Mouse (Mus musculus) heart, embryonic 10.5 days (tissue): ENCODE data around the gene Src. TPM values are rescaled to one million over a fixed set of nuclear protein-coding genes. Genes with fewer than 3 reads are reported as not detected.

Source experiments
- DNase-seq: peaks from one replicate; pipeline ENCODE4 v3.0.0-alpha.2; 2017; ENCODE audit warnings: low spot score
- H3K27ac ChIP-seq: fragments of 300-500 bp; sonication (generic); 2 replicates; pipeline ENCODE4 v1.5.1; 2016; ENCODE audit warnings: mild to moderate bottlenecking
- H3K27me3 ChIP-seq: fragments of 300-500 bp; sonication (generic); 2 replicates; pipeline ENCODE4 v1.6.1; 2016; ENCODE audit warnings: mild to moderate bottlenecking; ENCODE audit not compliant: poor library complexity, insufficient read depth, severe bottlenecking
- H3K36me3 ChIP-seq: fragments of 300-500 bp; sonication (generic); 2 replicates; pipeline ENCODE4 v1.6.1; 2016; ENCODE audit warnings: mild to moderate bottlenecking, moderate library complexity
- H3K4me1 ChIP-seq: fragments of 300-500 bp; sonication (generic); 2 replicates; pipeline ENCODE4 v1.6.1; 2016; ENCODE audit warnings: mild to moderate bottlenecking
- H3K4me3 ChIP-seq: fragments of 300-500 bp; sonication (generic); 2 replicates; pipeline ENCODE4 v1.5.1; 2016; ENCODE audit warnings: mild to moderate bottlenecking, moderate library complexity
- H3K9me3 ChIP-seq: fragments of 300-500 bp; sonication (generic); 2 replicates; pipeline ENCODE4 v1.6.1; 2016; ENCODE audit warnings: mild to moderate bottlenecking, moderate library complexity
- WGBS: fragments of 180-500 bp; shearing (Covaris S2); methylation state at CpG from one replicate; pipeline ENCODE4 v1.1.7; 2016; 5-methylcytosine and 5-hydroxymethylcytosine counted together
- polyA plus RNA-seq: library from polyadenylated mRNA; unstranded; fragments of >200 nt; fragmentation: Nextera tagmentation; extraction: Ambion mirVana; gene quantifications from 2 replicates; pipeline ENCODE4 v1.2.1, GENCODE M21; 2016

Src gene
- polyA plus RNA-seq, 1 experiment from 2014 or later = 12.7 TPM

GRCm38 (mm10) chr2:157395960-157396359, 22.3 kb upstream of the Src start:
- peaks cover 6% of the 10 kb centered on the region; the same call in 1 of the 2 replicates for H3K9me3 ChIP-seq
- no peaks in the 10 kb centered on the region for H3K27me3 ChIP-seq
- peaks cover 29% of the 10 kb centered on the region for H3K4me1 ChIP-seq
- peaks cover 54% of the 10 kb centered on the region for H3K36me3 ChIP-seq
- no peak for DNase-seq
- WGBS = 62% methylated on average over 13 of the region's 13 CpGs
- peak overlapping the region; percentile 30; the same call in 1 of the 2 replicates for H3K27ac ChIP-seq
- H3K4me3 ChIP-seq = no peak overlapping the region

GRCm38 (mm10) chr2:157397376-157397775, 20.9 kb upstream of the Src start:
- Histone ChIP-seq H3K36me3 (peaks cover 50% of the 10 kb centered on the region), H3K27ac (no peak overlapping the region), H3K4me3 (no peak overlapping the region), H3K27me3 (no peaks in the 10 kb centered on the region), H3K4me1 (peaks cover 25% of the 10 kb centered on the region), H3K9me3 (peaks cover 6% of the 10 kb centered on the region; the same call in 1 of the 2 replicates)
- no peak for DNase-seq
- 79% methylated on average over 4 of the region's 4 CpGs for WGBS

DNA sequence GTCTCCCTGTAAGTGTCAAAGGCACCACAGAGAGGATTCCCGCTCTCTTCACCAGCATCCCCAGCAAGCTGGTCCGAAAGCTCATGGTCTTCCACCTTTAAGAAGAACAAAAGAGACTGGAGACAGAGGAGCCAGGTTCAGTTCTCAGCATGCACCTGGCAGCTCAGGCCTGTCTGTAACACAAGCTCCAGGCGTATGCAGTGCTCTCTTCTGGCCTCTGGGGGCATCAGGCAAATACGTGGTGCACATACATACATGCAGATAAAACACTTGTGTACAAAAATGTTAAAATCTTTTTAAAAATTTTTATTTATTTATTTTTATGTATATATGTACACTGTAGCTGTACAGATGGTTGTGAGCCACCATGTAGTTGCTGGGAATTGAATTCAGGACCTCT, 19.7 kb upstream of the Src start:
- DNase-seq = no peak
- Histone ChIP-seq H3K9me3 (peaks cover 6% of the 10 kb centered on the region; the same call in 1 of the 2 replicates), H3K36me3 (peaks cover 40% of the 10 kb centered on the region), H3K4me1 (peaks cover 22% of the 10 kb centered on the region), H3K27ac (no peak overlapping the region), H3K27me3 (no peaks in the 10 kb centered on the region), H3K4me3 (no peak overlapping the region)
- 97% methylated on average over 4 of the region's 4 CpGs for WGBS

DNA sequence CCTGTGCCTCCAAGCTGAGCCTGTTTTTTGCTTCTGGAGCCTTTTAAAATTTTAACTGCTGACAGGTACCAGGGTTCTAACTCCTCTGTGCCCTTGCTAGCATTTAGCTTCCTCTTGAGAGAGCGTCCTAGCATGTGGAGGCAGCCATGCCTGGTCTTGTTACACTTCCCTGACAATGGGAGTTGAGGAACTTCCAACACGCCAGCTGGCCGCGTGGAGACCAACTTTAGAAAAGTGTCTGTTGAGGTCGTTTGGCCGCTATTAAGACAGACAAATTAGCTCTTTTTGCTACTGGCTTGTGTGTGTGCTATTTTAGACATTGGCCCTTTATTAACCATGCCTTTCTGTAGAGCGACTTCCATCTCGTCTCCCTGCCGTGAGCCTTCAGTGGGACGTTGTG, 18.4 kb upstream of the Src start:
- H3K4me1 ChIP-seq = peaks cover 21% of the 10 kb centered on the region
- 84% methylated on average over 10 of the region's 10 CpGs for WGBS
- H3K4me3 ChIP-seq = no peak overlapping the region
- H3K27ac ChIP-seq = no peak overlapping the region
- H3K27me3 ChIP-seq = no peaks in the 10 kb centered on the region
- peaks cover 37% of the 10 kb centered on the region for H3K36me3 ChIP-seq
- no peak for DNase-seq
- H3K9me3 ChIP-seq = peaks cover 6% of the 10 kb centered on the region; the same call in 1 of the 2 replicates

DNA sequence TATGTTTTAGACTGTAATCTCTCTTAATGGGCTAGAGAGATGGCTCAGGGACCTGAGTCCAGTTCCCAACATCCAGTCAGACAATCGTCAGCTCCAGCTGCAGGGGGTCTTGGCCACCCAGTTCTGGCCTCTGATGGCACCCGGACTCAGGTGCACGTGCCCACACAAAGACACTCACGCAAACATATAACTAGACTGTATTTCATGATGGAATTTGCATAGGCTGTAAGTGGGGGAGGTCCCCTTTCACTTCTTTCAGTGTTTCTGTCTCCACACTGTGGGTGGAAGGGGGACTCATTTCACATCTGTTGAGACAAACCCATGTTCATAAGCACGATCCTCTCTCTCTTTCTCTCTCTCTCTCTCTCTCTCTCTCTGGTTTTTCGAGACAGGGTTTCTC, 17.8 kb upstream of the Src start:
- Histone ChIP-seq H3K4me3 (no peak overlapping the region), H3K4me1 (peaks cover 14% of the 10 kb centered on the region), H3K27ac (no peak overlapping the region), H3K27me3 (no peaks in the 10 kb centered on the region), H3K36me3 (peaks cover 33% of the 10 kb centered on the region), H3K9me3 (peaks cover 6% of the 10 kb centered on the region; the same call in 1 of the 2 replicates)
- 90% methylated on average over 6 of the region's 6 CpGs for WGBS
- no peak for DNase-seq

DNA sequence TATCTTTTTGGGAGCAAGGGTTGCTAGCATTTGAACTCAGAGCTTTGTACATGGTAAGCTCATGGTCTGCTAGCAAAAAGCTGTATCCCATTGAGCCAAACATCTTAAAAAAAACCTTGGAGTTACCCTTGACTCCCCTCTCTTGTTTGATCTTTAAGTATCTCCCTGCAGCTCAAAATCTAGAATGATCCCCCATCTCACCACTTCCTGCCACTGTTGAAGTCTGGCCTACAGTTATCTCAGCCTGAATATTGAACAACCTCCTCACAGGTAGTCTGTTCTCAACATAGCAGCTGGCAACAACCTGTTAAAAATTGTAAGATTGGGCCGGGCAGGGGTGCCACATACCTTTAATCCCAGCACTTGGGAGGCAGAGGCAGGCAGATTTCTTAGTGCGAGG, 17.0 kb upstream of the Src start:
- Histone ChIP-seq H3K36me3 (peaks cover 25% of the 10 kb centered on the region), H3K27ac (no peak overlapping the region), H3K27me3 (no peaks in the 10 kb centered on the region), H3K4me1 (peaks cover 7% of the 10 kb centered on the region), H3K9me3 (peaks cover 6% of the 10 kb centered on the region; the same call in 1 of the 2 replicates), H3K4me3 (no peak overlapping the region)
- no peak for DNase-seq
- WGBS = 91% methylated on average over 2 of the region's 2 CpGs

GRCm38 (mm10) chr2:157407596-157407995, 10.6 kb upstream of the Src start:
- H3K9me3 ChIP-seq = no peaks in the 10 kb centered on the region
- no peak for DNase-seq
- H3K4me3 ChIP-seq = no peak overlapping the region
- WGBS = 68% methylated on average over 7 of the region's 7 CpGs
- peaks cover 11% of the 10 kb centered on the region; the same call in 1 of the 2 replicates for H3K4me1 ChIP-seq
- no peak overlapping the region for H3K27ac ChIP-seq
- no peaks in the 10 kb centered on the region for H3K27me3 ChIP-seq
- H3K36me3 ChIP-seq = no peaks in the 10 kb centered on the region

- no peaks in the 10 kb centered on the region for H3K27me3 ChIP-seq
- 64% methylated on average over 12 of the region's 12 CpGs for WGBS
- DNase-seq = no peak
- H3K4me3 ChIP-seq = no peak overlapping the region
- 0 out of 2 replicates have a peak overlapping the region, but pooled peaks have one; percentile 42 for H3K27ac ChIP-seq
- H3K9me3 ChIP-seq = no peaks in the 10 kb centered on the region
- peaks cover 11% of the 10 kb centered on the region; the same call in 1 of the 2 replicates for H3K4me1 ChIP-seq
- no peaks in the 10 kb centered on the region for H3K36me3 ChIP-seq
Measured at GRCm38 (mm10) chr2:157409793-157410533, 8.3 kb upstream of the Src start.

DNA sequence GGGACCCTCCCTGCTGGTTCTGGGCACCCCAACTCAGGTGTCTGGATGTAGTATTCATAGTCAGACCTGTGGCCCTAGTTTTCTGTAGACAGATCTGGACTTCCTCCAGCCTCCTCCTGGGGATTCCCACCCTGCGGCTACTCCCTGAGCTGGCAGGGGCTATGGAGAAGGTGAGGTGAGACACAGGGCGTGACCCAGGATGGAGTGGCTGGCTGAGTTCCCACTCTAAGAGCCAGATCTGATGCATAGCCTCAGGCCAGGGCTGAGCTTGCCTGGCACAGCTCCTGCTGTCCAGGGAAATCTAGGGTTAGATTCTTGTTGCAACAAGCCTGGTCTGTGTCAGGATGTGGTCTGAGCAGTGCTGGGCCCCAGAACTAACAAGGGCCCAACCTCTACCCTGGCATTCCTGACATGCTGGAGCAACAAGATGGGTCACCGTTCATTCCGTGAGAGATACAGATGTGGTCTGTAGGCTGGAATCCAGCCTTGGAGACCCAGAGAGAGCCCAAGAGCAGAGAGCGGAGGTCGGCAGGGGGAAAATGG, 7.0 kb upstream of the Src start:
- WGBS = 73% methylated on average over 6 of the region's 6 CpGs
- no peaks in the 10 kb centered on the region for H3K9me3 ChIP-seq
- H3K4me1 ChIP-seq = peaks cover 11% of the 10 kb centered on the region; the same call in 1 of the 2 replicates
- H3K27me3 ChIP-seq = no peaks in the 10 kb centered on the region
- no peak overlapping the region for H3K4me3 ChIP-seq
- no peak overlapping the region for H3K27ac ChIP-seq
- no peak for DNase-seq
- no peaks in the 10 kb centered on the region for H3K36me3 ChIP-seq

GRCm38 (mm10) chr2:157412497-157412896, 5.7 kb upstream of the Src start:
- H3K4me3 ChIP-seq = no peak overlapping the region
- H3K27me3 ChIP-seq = no peaks in the 10 kb centered on the region; the same call in 1 of the 2 replicates
- H3K4me1 ChIP-seq = peaks cover 18% of the 10 kb centered on the region
- H3K36me3 ChIP-seq = no peaks in the 10 kb centered on the region
- H3K9me3 ChIP-seq = no peaks in the 10 kb centered on the region
- 69% methylated on average over 7 of the region's 7 CpGs for WGBS
- no peak overlapping the region for H3K27ac ChIP-seq
- DNase-seq = no peak

DNA sequence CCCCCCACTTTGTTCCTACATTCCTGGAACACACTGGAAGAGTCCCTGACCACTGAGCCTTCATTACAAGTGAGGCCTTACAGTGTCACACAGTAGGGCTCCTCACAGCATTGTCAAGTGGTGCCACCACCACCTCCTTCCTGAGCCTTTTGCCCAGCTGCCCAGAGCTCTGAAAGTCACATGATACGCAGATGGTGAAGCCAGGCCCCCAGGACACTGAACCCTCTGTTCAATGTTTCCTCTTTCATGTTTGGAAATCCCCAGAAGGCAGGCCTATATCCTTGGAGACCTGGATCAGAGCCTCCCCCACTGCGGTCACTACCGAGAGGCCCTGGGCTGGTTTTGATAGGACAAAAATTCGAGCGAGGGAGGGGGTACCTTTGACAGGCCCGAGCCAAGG, 1.0 kb upstream of the Src start:
- Histone ChIP-seq H3K27ac (peak overlapping the region; percentile 39; the same call in 1 of the 2 replicates), H3K4me1 (peaks cover 28% of the 10 kb centered on the region), H3K4me3 (no peak overlapping the region), H3K27me3 (no peaks in the 10 kb centered on the region; the same call in none of the 2 replicates), H3K36me3 (no peaks in the 10 kb centered on the region), H3K9me3 (no peaks in the 10 kb centered on the region)
- no peak for DNase-seq
- WGBS = 54% methylated on average over 6 of the region's 6 CpGs

DNA sequence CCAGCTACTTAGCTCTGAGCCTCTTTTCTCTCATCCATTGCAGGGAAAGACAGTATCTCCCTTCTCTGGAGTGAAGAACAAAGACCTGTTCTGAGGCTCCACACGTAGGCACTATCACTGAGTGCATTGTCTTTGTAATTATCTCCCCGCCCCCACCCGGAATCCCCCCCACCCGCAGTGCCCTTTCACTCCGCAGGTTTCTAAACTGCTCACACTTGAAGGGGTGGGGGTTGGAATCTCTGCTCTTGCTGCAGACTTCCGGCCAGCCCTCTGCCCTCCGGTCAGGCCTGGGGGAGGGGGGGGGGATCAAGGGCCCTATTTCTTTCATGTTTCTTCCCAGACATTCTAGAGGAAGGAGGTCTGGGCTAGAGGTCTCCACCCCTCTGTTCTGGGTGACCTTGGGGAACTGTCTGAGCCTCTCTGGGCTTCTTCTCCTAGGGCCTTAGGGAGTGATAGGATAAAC, 396 bp downstream of the Src start:
- Histone ChIP-seq H3K4me3 (peak overlapping the region; percentile 3), H3K9me3 (no peaks in the 10 kb centered on the region), H3K4me1 (peaks cover 42% of the 10 kb centered on the region), H3K36me3 (no peaks in the 10 kb centered on the region), H3K27ac (peak overlapping the region; percentile 38), H3K27me3 (no peaks in the 10 kb centered on the region; the same call in none of the 2 replicates)
- DNase-seq = no peak
- WGBS = 3% methylated on average over 7 of the region's 7 CpGs

- DNase-seq = no peak
- H3K27me3 ChIP-seq = no peaks in the 10 kb centered on the region; the same call in none of the 2 replicates
- peak overlapping the region; percentile 38; the same call in 1 of the 2 replicates for H3K27ac ChIP-seq
- H3K36me3 ChIP-seq = no peaks in the 10 kb centered on the region
- H3K4me3 ChIP-seq = no peak overlapping the region
- no peaks in the 10 kb centered on the region for H3K9me3 ChIP-seq
- H3K4me1 ChIP-seq = peaks cover 49% of the 10 kb centered on the region
Measured at GRCm38 (mm10) chr2:157419506-157419905, 1.3 kb downstream of the Src start.
